Mouse (Mus musculus): ENCODE data around the gene Fam57a.

DNA sequence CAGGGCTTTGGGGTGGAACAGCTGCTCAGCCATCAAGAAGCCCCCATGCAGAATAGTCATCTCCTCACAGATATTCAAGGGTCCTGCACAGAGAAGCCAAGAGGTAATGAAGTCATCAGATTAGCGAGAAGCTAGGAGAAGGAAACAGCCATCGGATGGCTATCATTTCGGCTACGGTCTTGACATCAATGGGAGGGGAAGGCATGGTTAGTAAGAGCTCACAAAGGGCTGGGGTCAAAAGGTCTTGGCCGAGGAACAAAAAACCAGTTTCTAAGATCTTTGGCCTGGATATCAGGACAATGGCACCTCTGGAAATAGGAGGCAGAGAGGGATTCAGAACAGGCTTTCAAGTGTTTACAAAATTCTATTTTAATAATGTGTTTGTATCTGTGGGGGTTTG is 34.4 kb downstream of the Fam57a start:
- TF ChIP-seq CTCF (IDR thresholded peaks at IDR 0.05; ENCODE audit: extremely low read depth, insufficient read depth, insufficient read length, insufficient replicate concordance) (no peak), POLR2A (IDR thresholded peaks at IDR 0.05; ENCODE audit: low read depth, low read length) (no peak)
